Mouse (Mus musculus): ENCODE results near the gene Olfr625-ps1.
"Not testable (repeated sequence)": the region's sequence is repeated elsewhere in the genome, so short reads cannot be mapped to it uniquely, and the experiment has no call there.

Olfr625-ps1 gene

DNA sequence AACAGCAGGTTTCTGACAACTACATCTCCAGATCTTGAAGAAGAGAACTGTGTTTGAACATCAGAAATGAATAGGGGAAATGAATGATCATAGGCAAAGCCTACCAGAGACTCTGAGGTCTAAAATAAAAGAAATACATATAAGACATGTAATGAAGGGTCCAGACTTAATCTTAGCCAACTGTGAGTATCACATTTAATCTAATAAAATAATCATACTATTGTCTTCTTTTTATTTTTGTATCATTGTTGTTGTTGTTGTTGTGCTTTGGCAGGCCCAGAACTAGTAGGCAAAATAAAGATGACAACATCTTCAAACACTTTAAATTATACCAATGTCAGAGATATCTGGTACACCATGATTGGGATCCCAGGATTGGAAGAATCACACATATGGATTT, at the start of gene Olfr625-ps1:
Gene Olfr625-ps1, plus strand, starts transcription at position 301 of the 400 bp plus-strand sequence.
- no peak for DNase-seq (ENCODE audit: extremely low spot score, low read depth, low spot score)

DNA sequence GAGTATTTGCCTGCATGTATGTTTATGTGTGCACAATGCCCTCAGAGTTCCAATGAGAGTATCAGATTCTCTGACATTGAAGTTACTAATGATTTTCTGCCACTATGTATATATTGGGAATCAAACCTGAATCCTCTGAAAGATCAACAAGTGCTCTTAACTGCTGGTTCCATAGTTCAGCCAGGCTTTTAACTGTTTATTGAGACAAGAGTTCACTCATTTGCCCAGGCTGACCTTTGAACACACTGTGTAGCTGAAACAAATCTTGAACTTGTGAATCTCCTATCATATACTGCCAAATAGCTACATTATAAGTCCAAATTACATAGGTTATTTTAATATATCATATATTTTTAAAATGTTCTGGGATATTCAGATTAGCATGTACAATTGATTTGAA, 45.7 kb upstream of the Olfr625-ps1 start:
- no peak for DNase-seq (ENCODE audit: extremely low spot score, low read depth, low spot score)

GRCm38 (mm10) chr7:103642602-103643001, 39.9 kb upstream of the Olfr625-ps1 start, which contains the start of gene Olfr622:
Olfr622 (minus strand) TSS chr7:103642702.
- DNase-seq (ENCODE audit: extremely low spot score, low read depth, low spot score) = no peak

DNA sequence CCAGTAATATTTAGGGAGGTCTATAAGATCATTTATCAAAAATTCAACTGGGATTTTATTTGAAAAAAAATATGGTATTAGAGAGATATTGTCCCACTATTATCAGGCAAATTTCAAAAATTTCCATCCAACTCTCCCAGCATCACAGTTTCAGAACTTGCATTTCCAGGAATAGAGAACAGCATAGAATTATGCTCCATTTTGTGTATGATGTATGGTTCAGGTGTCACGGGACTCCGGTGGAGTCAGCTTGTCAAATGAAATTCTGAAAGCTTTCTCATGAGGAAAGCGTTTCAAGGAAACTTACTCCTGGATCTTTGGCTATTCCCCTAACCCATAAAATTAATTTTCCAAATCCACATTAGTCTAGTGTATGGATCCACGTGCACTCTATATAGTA, 38.5 kb upstream of the Olfr625-ps1 start:
- no peak for DNase-seq (ENCODE audit: extremely low spot score, low read depth, low spot score)

- no peak for DNase-seq (ENCODE audit: extremely low spot score, low read depth, low spot score)
Measured at GRCm38 (mm10) chr7:103663598-103663997, 18.9 kb upstream of the Olfr625-ps1 start, which contains the start of gene Olfr623. Olfr623 (minus strand) TSS chr7:103663698.

DNA sequence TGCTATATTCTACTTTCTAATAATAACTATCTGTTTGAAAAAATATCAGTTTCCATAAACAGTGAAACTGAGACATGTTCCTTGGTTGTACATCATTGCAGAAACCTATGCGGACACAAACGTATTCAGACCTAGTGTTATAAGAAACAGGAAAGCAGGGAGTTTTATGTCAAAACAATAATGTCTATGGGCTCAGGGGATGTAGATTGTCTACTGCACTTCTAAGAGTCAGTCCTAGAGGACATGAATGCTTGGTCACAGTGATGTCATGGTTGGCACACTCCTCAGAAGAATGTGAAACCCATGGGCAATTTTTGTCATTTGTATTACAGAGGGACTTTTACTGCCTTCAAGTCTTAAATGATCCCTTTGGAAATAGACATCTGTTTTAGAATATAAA, 11.4 kb upstream of the Olfr625-ps1 start, which contains the start of gene Olfr624:
Gene Olfr624, minus strand, starts transcription at position 101 of the 400 bp plus-strand sequence.
- DNase-seq (ENCODE audit: extremely low spot score, low read depth, low spot score) = no peak

DNA sequence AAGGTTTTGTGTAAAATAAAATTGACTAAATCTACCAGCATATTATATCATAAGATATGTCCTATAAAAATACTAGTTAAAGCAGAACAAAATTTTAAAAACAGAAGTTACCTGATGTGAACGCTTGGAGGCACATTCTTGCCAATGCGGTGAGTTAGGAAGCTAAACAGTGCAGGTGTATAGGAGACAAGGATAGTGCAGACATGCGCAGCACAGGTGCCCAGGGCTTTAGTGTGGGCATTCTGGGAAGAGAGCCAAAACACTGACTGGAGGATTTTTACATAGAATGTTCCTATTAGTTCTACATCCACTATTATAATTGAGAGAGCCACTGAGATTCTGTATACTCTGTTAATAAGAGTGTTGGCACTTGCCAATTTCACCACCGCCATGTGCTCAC, 16.9 kb downstream of the Olfr625-ps1 start:
- no peak for DNase-seq (ENCODE audit: extremely low spot score, low read depth, low spot score)

DNA sequence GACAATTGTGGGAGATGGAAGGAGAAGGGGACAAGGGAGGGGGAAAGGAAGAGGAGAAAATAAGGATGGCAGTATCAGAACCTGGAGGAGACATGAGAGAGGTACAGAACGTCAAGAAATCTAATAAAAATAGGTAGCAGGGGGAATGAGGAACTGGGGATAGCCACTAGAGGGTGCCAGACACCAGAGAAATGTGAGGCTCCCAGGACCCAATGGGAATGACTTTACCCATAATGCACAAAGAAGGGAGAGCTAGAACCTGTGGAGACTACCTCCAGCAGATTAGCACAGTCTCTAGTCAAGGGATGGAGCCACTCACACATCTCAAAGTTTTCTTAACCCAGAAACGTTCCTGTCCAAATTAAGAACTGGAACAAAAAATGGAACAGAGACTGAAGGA, 29.5 kb downstream of the Olfr625-ps1 start:
- DNase-seq (ENCODE audit: extremely low spot score, low read depth, low spot score) = no peak

DNA sequence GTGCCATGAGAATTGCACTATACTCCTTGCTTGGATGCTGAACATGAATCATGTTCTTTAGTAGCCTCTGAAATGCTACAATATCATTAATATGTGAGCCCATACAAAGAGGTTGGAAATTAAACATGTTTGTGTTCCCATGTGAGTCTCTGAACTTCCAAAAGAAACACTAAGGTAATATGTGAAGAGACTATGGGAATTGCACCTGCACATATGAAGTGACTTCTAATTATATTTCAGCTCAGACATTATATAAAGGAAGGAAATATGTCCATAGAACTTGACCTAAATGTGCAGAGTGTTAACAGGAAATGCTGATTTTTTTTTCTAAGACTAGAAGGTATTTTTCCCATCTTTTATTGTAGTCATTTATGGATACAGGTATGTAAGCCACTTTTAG, 31.9 kb downstream of the Olfr625-ps1 start, which contains the start of gene Olfr243:
Gene Olfr243, plus strand, starts transcription at position 301 of the 400 bp plus-strand sequence.
- DNase-seq (ENCODE audit: extremely low spot score, low read depth, low spot score) = no peak

GRCm38 (mm10) chr7:103716398-103716797, 33.9 kb downstream of the Olfr625-ps1 start:
- DNase-seq (ENCODE audit: extremely low spot score, low read depth, low spot score) = not testable (repeated sequence)

DNA sequence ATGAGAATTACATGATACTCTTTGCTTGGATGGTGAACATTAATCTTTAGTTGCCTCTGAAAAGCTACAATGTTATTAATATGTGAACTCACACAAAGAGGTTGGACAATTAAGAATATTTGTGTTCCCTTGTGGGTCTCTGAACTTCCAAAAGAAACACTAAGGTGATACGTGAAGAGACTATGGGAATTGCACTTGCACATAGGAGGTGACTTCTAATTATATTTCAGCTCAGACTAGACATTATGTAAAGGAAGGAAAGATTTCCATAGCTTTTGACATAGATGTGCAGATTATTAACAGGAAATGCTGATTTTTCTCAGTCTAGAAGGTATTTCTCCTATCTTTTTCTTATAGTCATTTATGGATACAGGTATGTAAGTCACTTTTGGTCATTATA, 47.6 kb downstream of the Olfr625-ps1 start, which contains the start of gene Olfr628:
Gene Olfr628, plus strand, starts transcription at position 301 of the 400 bp plus-strand sequence.
- DNase-seq (ENCODE audit: extremely low spot score, low read depth, low spot score) = no peak

All from hindlimb bud, embryonic 11.5 days (tissue).